Mouse (Mus musculus) adrenal gland, postnatal 10 days (tissue): ENCODE measurements at regions not wholly inside any gene's neighbourhood (a gene's known extent, or its start where the extent isn't known, plus 50 kb on each side); places are given as distances from the start of the nearest gene placed in this dataset.

Experiments
- DNase-seq: peaks from one replicate; pipeline ENCODE4 v3.0.0; 2021; ENCODE audit warnings: mixed read lengths

GRCm38 (mm10) chr14:78372102-78372501 lies 64.3 kb upstream of the Tnfsf11 start:
- DNase-seq, result no peak

- no peak for DNase-seq
Measured at GRCm38 (mm10) chr14:78368881-78369280, 61.0 kb upstream of the Tnfsf11 start.

- no peak for DNase-seq
Measured at GRCm38 (mm10) chr14:78364822-78365221, 57.0 kb upstream of the Tnfsf11 start.

- DNase-seq, result no peak
Measured at GRCm38 (mm10) chr14:78363123-78363522, 55.3 kb upstream of the Tnfsf11 start.
